Mouse (Mus musculus): ENCODE data around the gene Acap2.

DNA sequence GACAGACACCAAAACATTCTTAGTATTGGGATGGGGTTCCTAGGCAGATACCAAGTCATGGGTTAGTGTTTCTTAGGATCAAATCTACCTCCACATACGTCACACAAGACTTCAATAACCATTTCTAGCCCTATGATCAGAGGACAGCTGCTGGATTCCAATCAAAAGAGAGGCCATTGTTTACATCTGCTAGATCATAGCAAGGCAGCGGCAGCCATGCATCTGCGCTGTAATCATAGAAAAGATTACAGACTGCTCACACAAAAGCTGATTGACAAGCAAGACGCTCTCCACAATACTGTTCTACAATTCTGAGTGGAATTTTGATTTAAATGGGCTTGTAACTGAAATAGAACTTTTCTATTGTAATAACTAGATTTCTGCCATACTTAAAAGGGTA, 16.3 kb downstream of the Acap2 start:
- TF ChIP-seq POLR2A (IDR thresholded peaks at IDR 0.05; ENCODE audit: insufficient read depth, low read depth, low read length) (no peak), CTCF (IDR thresholded peaks at IDR 0.05; ENCODE audit: insufficient read depth, low read depth, low read length) (no peak)
